Mouse (Mus musculus) layer of hippocampus, adult 9-11 months (tissue): ENCODE measurements around the gene Gm10272.
"Not testable (repeated sequence)": the region's sequence is repeated elsewhere in the genome, so short reads cannot be mapped to it uniquely, and the experiment has no call there.

Experiments
- DNase-seq: peaks from one replicate; pipeline ENCODE4 v3.0.0; 2022

The Gm10272 gene

DNA sequence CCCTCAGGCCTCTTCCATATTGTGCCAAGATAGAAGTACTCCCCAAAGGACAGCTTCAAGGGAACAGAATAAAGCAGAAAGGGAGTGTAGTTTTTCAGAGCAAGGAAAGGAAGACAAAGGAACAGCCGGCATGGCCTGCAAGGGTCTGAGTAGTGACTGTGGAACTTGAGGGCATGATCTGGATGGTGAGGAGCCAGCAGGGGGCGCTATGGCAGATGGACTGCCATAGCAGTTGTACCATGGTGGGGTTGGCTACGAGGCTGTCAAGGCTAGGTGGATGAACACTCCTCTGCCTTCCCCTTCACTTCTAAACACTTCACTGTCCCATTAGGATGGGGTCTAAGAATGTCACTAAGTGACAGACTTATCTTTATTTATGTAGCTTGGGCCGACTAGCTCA is 22.8 kb downstream of the Gm10272 start:
- DNase-seq: no peak

DNA sequence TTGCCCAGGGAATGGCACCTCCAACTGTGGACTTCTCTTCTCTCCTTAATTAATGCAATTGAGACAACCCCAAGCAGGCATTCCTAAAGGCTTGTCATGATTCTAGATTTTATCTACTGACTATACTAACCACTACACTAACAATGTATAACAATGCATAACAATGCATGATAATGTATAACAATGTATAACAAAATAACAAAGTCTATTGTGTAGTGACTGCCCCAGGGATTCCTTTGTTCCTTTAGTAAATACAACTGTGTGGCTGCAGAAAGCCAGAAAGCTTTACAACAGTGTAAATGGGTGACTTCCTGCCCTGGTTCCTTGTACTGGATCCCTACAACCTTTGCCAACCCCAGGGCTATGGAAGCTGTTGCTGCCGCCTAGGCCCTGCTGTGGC is 29.5 kb downstream of the Gm10272 start:
- no peak for DNase-seq

DNA sequence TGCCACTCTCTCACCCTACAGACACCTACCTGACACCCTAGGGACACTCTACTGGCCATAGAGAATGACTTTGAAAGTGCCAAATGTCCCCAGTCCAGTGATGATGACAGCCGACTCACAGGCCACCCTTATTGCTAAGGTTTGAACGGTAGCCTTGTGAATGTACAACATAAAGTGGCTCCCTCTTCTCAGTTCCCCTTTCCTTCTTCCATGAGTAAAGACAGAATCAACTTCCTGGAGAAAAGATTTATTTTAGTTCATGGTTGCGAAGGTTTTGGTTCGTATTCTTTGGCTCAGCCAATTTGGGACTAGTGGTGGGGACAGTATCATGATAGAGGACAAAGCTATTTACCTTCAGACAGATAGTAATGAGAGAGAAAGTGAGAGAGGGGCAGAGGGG is 32.5 kb downstream of the Gm10272 start:
- DNase-seq: no peak

DNA sequence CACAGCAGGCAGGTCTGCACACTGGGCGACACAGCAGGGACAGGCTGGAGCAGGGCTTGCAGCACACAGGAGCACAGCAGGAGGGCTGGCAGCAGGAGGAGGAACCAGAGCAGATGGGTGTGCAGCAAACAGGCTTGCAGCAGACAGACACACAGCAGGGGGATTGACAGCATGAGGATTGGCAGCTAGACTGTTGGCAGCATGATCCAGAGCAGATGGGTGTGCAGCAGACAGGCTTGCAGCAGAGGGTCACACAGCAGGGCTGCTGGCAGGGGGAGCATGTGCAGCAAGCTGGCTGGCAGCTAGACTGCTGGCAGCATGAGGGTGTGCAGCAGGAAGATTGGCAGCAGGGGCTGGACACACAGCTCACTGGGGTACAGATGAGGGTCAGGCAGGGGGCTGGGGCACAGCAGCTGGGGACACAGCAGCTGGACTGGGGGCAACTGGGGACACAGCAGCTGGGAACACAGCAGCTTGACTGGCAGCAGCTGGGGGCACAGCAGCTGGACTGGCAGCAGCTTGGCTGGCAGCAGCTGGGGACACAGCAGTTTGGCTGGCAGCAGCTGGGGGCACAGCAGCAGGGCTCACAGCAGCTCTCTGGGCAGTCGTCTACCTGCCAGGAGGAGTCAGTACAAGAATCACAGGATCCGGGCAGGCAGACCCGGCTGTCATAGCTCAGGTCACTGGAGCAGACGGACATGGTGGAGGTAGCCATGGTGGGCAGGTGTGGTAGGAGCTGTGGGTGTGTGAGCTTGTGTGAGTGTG is 35.7 kb downstream of the Gm10272 start, which contains the start of gene Gm18596:
Gene Gm18596 (minus strand): TSS at position 715 of the 765 bp plus-strand sequence.
- DNase-seq: not testable (repeated sequence)

DNA sequence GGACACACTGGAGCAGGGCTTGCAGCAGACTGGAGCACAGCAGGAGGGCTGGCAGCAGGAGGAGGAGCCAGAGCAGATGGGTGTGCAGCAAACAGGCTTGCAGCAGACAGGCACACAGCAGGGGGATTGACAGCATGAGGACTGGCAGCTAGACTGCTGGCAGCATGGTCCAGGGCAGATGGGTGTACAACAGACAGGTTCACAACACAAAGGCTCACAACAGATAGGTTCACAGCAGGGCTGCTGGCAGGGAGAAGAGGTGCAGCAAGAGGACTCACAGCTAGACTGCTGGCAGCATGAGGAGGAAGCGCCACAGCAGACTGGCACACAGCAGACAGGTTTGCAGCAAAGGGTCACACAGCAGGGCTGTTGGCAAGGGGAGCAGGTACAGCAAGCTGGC is 44.3 kb downstream of the Gm10272 start:
- DNase-seq: not testable (repeated sequence)

DNA sequence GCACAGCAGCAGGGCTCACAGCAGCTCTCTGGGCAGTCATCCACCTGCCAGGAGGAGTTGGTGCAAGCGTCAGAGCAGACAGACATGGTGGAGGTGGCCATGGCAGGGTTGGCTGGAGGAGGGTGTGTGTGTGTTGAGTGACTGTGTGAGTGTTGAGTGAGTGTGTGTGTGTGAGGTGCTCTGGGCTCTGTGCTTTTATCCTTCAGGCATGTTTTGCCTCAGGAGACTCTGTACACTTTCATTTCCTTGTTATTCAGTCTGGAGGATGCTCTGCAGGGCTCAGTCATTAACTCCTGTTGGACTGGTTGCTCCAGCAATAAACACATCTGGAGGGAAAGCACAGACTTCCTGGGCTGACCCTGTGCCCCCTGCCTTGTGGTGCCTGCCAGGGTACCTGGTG is 44.8 kb downstream of the Gm10272 start, which contains the start of gene Gm9736:
Gene Gm9736 (minus strand): TSS at position 101 of the 400 bp plus-strand sequence.
- DNase-seq: not testable (repeated sequence)

DNA sequence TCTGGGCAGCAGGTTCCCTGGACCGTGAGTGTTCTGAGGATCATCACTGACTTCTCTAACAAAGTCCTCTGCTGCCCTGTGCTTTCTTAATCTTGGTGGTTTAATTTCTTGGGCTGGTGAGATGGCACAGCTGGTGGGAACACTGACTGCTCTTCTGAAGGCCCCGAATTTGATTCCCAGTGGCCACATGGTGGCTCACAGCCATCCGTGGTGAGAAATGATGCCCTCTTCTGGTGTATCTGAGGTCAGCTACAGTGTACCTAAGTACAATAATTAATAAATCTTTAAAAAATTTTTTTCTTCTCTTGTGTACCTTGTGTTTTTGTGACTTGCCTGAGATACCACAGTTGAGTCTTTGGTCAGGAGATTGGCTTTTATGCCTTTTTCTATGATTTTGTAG is 45.9 kb downstream of the Gm10272 start:
- DNase-seq: not testable (repeated sequence)

DNA sequence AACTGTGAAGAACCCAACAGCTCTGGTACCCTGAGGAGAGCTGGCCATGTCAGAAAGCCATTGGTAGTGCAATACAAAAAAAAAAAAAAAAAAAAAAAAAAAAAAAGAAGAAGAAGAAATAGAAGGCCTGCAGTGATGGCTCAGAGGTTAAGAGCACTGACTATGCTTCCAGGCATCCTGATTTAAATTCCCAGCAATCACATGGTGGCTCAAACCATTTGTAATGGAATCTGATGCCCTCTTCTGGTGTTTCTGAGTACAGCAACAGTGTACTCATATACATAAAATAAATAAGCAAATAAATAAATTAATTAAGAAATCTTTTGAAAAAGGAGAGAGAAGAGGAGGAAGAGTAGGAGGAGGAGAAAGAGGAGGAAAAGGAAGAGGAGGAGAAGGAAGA is 47.0 kb downstream of the Gm10272 start:
- DNase-seq: no peak
